Mouse (Mus musculus): Measurements from ENCODE around the gene Far2.

DNA sequence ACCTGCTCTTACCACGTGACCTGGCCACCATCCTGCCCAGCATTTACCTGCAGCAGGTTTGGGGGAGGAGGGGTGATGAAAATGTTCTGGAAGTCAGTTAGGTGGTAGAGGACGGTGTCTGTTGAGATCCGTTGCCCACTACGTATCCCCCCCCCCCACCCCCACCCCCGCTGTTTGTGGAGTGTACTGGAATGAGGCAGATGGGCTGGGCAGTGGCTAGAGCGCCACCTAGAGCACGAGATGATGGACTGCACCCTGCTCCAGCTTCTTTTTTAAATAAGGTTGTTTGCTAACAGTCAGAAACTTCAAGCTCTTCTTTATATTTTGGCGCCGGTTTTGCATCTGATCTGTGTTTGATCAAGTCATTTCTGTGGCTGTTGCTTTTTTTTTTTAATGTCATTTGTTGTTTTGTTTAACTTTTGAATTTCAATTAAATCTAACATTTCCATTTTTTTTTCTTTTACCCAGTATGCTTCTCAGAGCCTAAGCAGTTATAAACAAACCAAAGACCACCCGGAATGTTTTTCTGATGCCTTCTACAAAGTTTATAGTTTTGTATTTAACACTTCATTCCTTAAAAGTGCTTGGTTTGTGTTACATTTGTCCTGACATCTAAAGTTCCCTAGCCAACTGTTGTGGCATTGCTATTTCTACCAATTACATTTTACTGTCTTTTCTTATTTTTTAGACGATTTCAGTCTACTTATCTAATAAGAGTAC is 40.8 kb upstream of the Far2 start:
- no peak for TF ChIP-seq CTCF (IDR thresholded peaks at IDR 0.05)
- TF ChIP-seq EP300 (IDR thresholded peaks at IDR 0.05; ENCODE audit: insufficient read depth, low read depth, low read length) = no peak
